Mouse (Mus musculus) CH12.LX (cell line): ENCODE data around the gene Iqub.

Experiments
- CHD1 ChIP-seq: IDR thresholded peaks from 2 replicates; pipeline ENCODE4 v1.6.1; 2012; ENCODE audit warnings: low read depth, low read length, improper control_type of control experiment, inconsistent platforms
- CHD2 ChIP-seq: IDR thresholded peaks from 2 replicates; pipeline ENCODE4 v1.6.1; 2011; ENCODE audit warnings: low read length, improper control_type of control experiment
- CTCF ChIP-seq, 2 experiments: IDR thresholded peaks in 1 of 2; conservative IDR thresholded peaks in 1 of 2; 2 replicates each; pipeline ENCODE4 v1.5.1; 2011 to 2012; ENCODE audit warnings: low read depth in 2 of 2, low read length in 2 of 2, improper control_type of control experiment in 1 of 2, inconsistent platforms in 1 of 2, mild to moderate bottlenecking in 1 of 2, moderate library complexity in 1 of 2
- E2F4 ChIP-seq: IDR thresholded peaks from 2 replicates; pipeline ENCODE4 v1.6.1; 2011; ENCODE audit warnings: low read depth, low read length, improper control_type of control experiment; ENCODE audit not compliant: insufficient replicate concordance
- PAX5 ChIP-seq: IDR thresholded peaks from 2 replicates; pipeline ENCODE4 v1.6.1; 2012; ENCODE audit warnings: low read length, inconsistent platforms, mixed read lengths
- POLR2A ChIP-seq: IDR thresholded peaks from 2 replicates; pipeline ENCODE4 v1.6.1; 2011; ENCODE audit warnings: low read depth, mild to moderate bottlenecking, improper control_type of control experiment, low read length

GRCm38 (mm10) chr6:24407743-24408142, 107.1 kb downstream of the Iqub start:
- TF ChIP-seq CTCF (conservative IDR thresholded peaks at IDR 0.05 in 1 of 2, IDR thresholded peaks at IDR 0.05 in 1 of 2; ENCODE audit: low read depth in 2 of 2, low read length in 2 of 2) (no peak), E2F4 (no peak), PAX5 (no peak), CHD2 (no peak), POLR2A (no peak), CHD1 (no peak)
